Mouse (Mus musculus) liver, postnatal 0 days (tissue): ENCODE measurements around the gene Thnsl1. TPM values are rescaled to one million over a fixed set of nuclear protein-coding genes. Genes with fewer than 3 reads are reported as not detected.
"Not testable (repeated sequence)": the region's sequence is repeated elsewhere in the genome, so short reads cannot be mapped to it uniquely, and the experiment has no call there.

Source experiments
- ATAC-seq: fragments of 200-750 bp; cut with Nextera tagmentation; 2 replicates; pipeline ENCODE4 v1.8.0; 2017; ENCODE audit warnings: mild to moderate bottlenecking, moderate library complexity
- DNase-seq: peaks from one replicate; pipeline ENCODE4 v3.0.0-alpha.2; 2016
- H3K27ac ChIP-seq: fragments of 300-500 bp; sonication (generic); 2 replicates; pipeline ENCODE4 v1.5.1; 2014; ENCODE audit warnings: antibody characterized with exemption, moderate library complexity, mild to moderate bottlenecking, low read depth
- H3K27me3 ChIP-seq: fragments of 300-500 bp; sonication (generic); 2 replicates; pipeline ENCODE4 v1.6.1; 2014; ENCODE audit warnings: low read length, control low read depth, mixed read lengths; ENCODE audit not compliant: insufficient read depth
- H3K36me3 ChIP-seq: fragments of 300-500 bp; sonication (generic); replicated peaks from 2 replicates; pipeline ENCODE4 v1.6.1; 2014; ENCODE audit warnings: mild to moderate bottlenecking, control low read depth, low read length, moderate library complexity, mixed read lengths; ENCODE audit not compliant: insufficient read depth
- H3K4me1 ChIP-seq: fragments of 300-500 bp; sonication (generic); 2 replicates; pipeline ENCODE4 v1.6.1; 2014; ENCODE audit warnings: antibody characterized with exemption, mild to moderate bottlenecking, control low read depth; ENCODE audit not compliant: insufficient read depth
- H3K4me2 ChIP-seq: fragments of 300-500 bp; sonication (generic); 2 replicates; pipeline ENCODE4 v1.6.1; 2014; ENCODE audit warnings: low read depth, mild to moderate bottlenecking, low read length, moderate library complexity, mixed read lengths
- H3K4me3 ChIP-seq: fragments of 300-500 bp; sonication (generic); 2 replicates; pipeline ENCODE4 v1.5.1; 2014; ENCODE audit warnings: low read depth, low read length
- H3K9ac ChIP-seq: fragments of 300-500 bp; sonication (generic); replicated peaks from 2 replicates; pipeline ENCODE4 v1.6.1; 2014; ENCODE audit warnings: mild to moderate bottlenecking, moderate library complexity
- H3K9me3 ChIP-seq: fragments of 300-500 bp; sonication (generic); 2 replicates; pipeline ENCODE4 v1.6.1; 2016; ENCODE audit warnings: mild to moderate bottlenecking, control low read depth, low read length, mixed read lengths
- CTCF ChIP-seq: sonication (generic); IDR thresholded peaks from 2 replicates; pipeline ENCODE4 v1.5.1; 2016; ENCODE audit warnings: antibody characterized with exemption, low read depth
- EP300 ChIP-seq: IDR thresholded peaks from 2 replicates; pipeline ENCODE4 v1.6.1; 2016; ENCODE audit warnings: antibody characterized with exemption, low read depth, mild to moderate bottlenecking
- WGBS: fragments of 180-500 bp; shearing (Covaris S2); extraction: QIAGEN DNeasy Blood & Tissue Kit; methylation state at CpG from one replicate; pipeline ENCODE4 v1.1.7; 2014; ENCODE audit not compliant: insufficient replicate concordance; 5-methylcytosine and 5-hydroxymethylcytosine counted together
- polyA plus RNA-seq: library from polyadenylated mRNA; unstranded; fragments of >200 nt; fragmentation: Nextera tagmentation; extraction: Ambion mirVana; gene quantifications from 2 replicates; pipeline ENCODE4 v1.2.1, GENCODE M21; 2015

Thnsl1 gene
- polyA plus RNA-seq, 1 experiment from 2014 or later: 2.1 TPM

DNA sequence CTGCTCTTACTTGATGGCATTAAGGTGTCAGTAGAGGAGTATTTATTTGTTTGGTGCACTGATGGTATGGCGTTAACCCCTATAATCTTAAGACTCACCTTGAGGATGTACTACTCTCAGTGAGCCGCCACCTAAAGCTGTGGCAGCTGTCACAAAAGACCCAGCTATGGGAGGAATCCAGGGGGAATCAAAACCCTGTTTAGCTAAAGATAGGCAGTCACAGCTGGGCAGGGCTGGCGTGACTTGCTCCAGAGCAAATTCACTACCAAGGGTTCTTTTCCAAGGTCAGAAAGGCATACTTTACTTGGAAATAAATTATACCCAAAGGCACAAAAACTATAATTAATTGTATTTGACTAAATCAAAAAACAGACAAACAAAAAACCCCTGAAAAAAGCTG, 25.6 kb downstream of the Thnsl1 start:
- TF ChIP-seq EP300 (no peak), CTCF (no peak)
- Histone ChIP-seq H3K27me3 (no peaks in the 10 kb centered on the region), H3K9me3 (no peaks in the 10 kb centered on the region), H3K36me3 (no peaks in the 10 kb centered on the region), H3K4me2 (no peak overlapping the region), H3K4me3 (no peak overlapping the region), H3K4me1 (peaks cover 5% of the 10 kb centered on the region; the same call in 1 of the 2 replicates), H3K27ac (no peak overlapping the region), H3K9ac (no peak overlapping the region)
- WGBS: 73% methylated on average over 3 of the region's 3 CpGs
- DNase-seq (no peak), ATAC-seq (no peak)

DNA sequence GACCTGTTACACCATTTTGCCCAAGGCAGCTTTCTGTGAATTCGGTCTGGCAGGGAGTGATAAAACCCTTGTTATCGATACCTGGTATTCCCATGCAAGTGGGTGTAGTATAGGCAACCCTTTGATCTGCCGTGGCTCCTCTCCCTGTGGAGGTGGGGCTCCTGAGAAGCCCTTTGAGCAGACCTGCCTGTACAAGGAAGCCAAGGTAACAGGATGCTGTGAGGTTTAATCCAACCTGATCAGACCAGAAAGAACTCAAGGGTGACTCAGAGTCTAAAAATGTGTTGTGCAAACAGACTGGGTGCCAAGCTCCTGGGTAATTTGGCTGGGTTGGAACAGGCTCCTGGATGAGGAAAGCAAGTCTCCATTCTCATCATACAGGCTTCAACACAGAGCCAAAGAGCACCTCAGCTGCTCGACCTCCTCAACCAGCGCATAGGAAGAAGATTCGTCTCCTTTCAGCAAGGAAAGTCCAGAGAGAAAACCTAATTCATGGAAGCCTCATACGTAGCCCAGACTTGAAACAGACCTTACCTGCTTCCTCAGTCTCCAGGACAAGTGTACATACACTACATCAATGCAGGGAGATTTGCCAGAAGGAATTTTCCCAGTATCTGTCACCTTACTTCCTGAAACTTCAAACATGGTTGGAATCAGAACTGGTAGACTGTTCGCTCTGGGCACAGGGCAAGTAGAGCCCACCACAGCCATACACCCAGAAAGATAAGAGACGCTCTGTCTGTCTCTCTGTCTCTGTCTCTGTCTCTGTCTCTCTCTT, 29.5 kb downstream of the Thnsl1 start:
- H3K9ac ChIP-seq: no peak overlapping the region
- no peak overlapping the region for H3K4me3 ChIP-seq
- DNase-seq (peak; percentile 24), ATAC-seq (peak; percentile 51)
- no peak overlapping the region for H3K4me2 ChIP-seq
- H3K9me3 ChIP-seq: no peaks in the 10 kb centered on the region
- H3K36me3 ChIP-seq: no peaks in the 10 kb centered on the region
- WGBS: 65% methylated on average over 9 of the region's 9 CpGs
- H3K27me3 ChIP-seq: no peaks in the 10 kb centered on the region
- no peak for TF ChIP-seq EP300
- peaks cover 5% of the 10 kb centered on the region; the same call in 1 of the 2 replicates for H3K4me1 ChIP-seq
- no peak overlapping the region for H3K27ac ChIP-seq

DNA sequence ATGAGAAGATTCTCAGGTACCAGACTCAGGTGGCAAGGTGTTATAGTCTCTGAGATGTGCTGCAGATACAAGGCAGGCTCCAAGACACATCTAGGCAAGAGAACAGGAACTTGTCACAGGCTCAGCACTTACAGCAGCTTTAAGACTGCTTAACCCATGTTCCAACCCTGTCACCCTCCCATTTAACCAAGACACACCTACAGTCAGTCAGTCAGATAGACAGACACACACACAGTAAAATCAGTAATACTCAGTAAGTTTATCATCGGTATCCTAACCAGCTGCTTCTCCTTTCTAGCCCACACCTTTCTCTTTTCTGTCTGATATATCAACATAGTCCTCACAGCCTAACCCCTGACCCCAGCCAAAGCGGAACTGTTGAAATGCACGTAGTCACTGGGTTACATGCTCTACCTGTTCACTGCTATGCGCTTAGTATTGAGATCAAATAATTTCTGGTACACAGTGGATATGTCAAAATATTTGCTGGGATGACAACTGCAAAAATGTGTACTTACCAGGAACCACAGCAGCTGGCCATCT, 30.4 kb downstream of the Thnsl1 start:
- Histone ChIP-seq H3K27me3 (no peaks in the 10 kb centered on the region), H3K36me3 (no peaks in the 10 kb centered on the region), H3K9me3 (no peaks in the 10 kb centered on the region), H3K4me1 (peaks cover 5% of the 10 kb centered on the region; the same call in 1 of the 2 replicates), H3K4me2 (no peak overlapping the region), H3K27ac (no peak overlapping the region), H3K4me3 (no peak overlapping the region), H3K9ac (no peak overlapping the region)
- DNase-seq: no peak
- ATAC-seq: no peak
- TF ChIP-seq CTCF (no peak), EP300 (no peak)
- 47% methylated on average over 4 of the region's 4 CpGs for WGBS

DNA sequence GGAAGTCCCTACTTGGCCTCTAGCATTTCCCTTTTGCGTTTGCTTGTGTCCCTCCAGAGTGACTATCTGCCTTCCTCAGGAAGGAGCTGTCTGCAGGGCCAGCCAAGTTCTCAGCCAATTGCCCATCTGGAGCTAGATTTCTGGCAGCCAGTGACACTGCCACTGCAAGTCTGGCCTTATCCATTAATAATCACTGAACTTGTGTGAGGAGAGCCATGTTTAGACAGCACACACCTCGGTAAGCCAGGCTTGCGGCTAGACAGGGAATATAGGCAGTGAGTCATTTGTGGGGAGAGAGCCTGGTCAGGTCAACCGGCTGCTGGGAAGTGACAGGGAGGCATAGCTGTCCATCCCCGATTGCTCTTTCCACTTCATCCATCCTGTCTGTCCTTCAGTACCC, 31.3 kb downstream of the Thnsl1 start:
- Histone ChIP-seq H3K4me3 (no peak overlapping the region), H3K4me1 (peaks cover 5% of the 10 kb centered on the region; the same call in 1 of the 2 replicates), H3K9ac (no peak overlapping the region), H3K36me3 (no peaks in the 10 kb centered on the region), H3K27me3 (no peaks in the 10 kb centered on the region), H3K4me2 (no peak overlapping the region), H3K27ac (no peak overlapping the region), H3K9me3 (no peaks in the 10 kb centered on the region)
- DNase-seq (no peak), ATAC-seq (peak; percentile 31)
- TF ChIP-seq EP300 (no peak), CTCF (no peak)
- 36% methylated on average over 5 of the region's 5 CpGs for WGBS

DNA sequence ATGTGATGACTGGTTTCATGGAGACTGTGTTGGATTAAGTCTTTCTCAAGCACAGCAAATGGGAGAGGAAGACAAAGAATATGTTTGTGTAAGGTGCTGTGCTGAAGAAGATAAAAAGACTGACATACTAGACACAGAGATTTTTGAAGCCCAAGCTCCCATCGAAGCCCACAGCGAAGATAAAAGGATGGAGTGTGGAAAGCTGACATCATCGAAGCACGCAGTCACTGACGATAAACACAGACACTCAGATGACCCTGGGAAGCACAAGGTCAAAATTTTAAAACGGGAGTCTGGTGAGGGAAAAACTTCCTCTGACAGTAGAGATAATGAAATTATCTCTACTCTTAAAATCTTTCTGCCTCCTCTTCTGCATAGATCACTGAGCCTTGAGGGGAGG, 38.6 kb downstream of the Thnsl1 start:
- 55% methylated on average over 3 of the region's 6 CpGs for WGBS
- not testable (repeated sequence) for H3K4me3 ChIP-seq, H3K4me1 ChIP-seq, DNase-seq, H3K9ac ChIP-seq, H3K9me3 ChIP-seq, ATAC-seq, H3K27ac ChIP-seq, H3K27me3 ChIP-seq, H3K4me2 ChIP-seq, H3K36me3 ChIP-seq

DNA sequence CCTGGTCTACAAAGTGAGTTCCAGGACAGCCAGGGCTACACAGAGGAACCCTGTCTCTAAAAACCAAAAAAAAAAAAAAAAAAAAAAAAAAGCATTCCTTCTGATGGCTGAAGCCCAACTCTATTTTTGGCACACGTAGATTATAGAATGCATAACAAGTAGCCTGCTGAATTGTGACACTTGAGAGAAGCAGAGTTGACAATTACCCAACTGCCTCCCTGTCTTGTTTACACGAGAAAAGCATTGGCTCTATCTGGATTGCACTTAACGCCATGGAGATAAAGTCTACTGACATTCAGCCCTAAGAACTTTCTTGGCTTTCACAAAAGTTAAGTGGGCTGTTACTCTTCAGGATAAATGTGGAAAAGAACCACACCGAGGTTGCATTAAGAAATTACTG, 39.5 kb downstream of the Thnsl1 start:
- WGBS: 42% methylated on average over 4 of the region's 4 CpGs
- ATAC-seq (peak; percentile 77), DNase-seq (no peak)

More for the DNA sequence above, 39.5 kb downstream of the Thnsl1 start:
- Histone ChIP-seq H3K9ac (no peak overlapping the region), H3K4me2 (no peak overlapping the region), H3K27ac (no peak overlapping the region), H3K36me3 (no peaks in the 10 kb centered on the region), H3K27me3 (no peaks in the 10 kb centered on the region), H3K4me1 (peaks cover 5% of the 10 kb centered on the region; the same call in 1 of the 2 replicates), H3K4me3 (no peak overlapping the region), H3K9me3 (no peaks in the 10 kb centered on the region)
- TF ChIP-seq EP300 (no peak), CTCF (no peak)
